In the genomic region with DNA sequence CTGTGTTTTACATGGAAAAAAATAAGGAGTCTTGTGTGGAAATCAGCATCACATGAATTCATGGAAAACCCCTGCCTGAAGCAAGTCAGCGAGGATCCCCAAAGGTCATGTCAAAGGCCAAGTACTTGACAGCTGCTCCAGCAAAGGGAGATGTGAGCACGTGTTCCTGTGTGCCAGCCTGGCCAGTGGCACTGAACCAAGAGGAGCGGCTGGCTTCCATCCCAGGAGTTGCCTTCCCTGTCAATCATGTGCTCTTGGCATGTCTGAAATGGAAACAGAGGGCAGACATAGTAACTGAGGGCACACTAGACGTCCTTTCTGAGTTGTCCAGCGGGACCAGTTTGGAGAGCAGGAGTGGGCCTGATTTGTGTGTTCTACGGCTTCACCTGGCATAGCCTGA, we compare ENCODE assay signal across 11 mouse cellular contexts. TPM values are rescaled to one million over a fixed set of nuclear protein-coding genes. Genes with fewer than 3 reads are reported as not detected.
DNase-seq lines count a peak whose midpoint lies in the region; ATAC-seq lines count a peak whose summit lies in the region.
"Had no signal": no experiment of that assay in that cellular context is flagged by ENCODE, and none has a peak within 500 bp of the region (broad histone marks: within the 10 kb centered on the region; RNA-seq: fewer than 3 reads in every experiment).

No protein-coding gene starts in this region.

- DNase-seq in cerebellum, postnatal 10 days, result peak; percentile 77 to 79
- no peak for DNase-seq in cerebellum, adult 8-10 months
- DNase-seq in midbrain, embryonic 11.5 days (ENCODE audit: low spot score, missing footprints), result peak; percentile 23
- DNase-seq in heart, adult 8-10 months (ENCODE audit: low spot score), result peak; percentile 71
- peak; percentile 85 to 92 for DNase-seq in kidney, postnatal 25 days
- DNase-seq in thymus, postnatal 4 days, result no peak

- H3K4me3 ChIP-seq in midbrain, embryonic 11.5 days (ENCODE audit: low read depth, low read length), result no peak overlapping the region
- no peak overlapping the region for H3K4me3 ChIP-seq in midbrain, embryonic 13.5 days (replicated peaks)
- H3K4me3 ChIP-seq: hindbrain, embryonic 15.5 days; midbrain, embryonic 12.5 days had no signal

- no peak overlapping the region for H3K4me2 ChIP-seq in midbrain, embryonic 11.5 days
- no peak overlapping the region for H3K4me2 ChIP-seq in midbrain, embryonic 13.5 days (replicated peaks)
- H3K4me2 ChIP-seq: hindbrain, embryonic 15.5 days; midbrain, embryonic 12.5 days had no signal

- no peak overlapping the region for H3K9ac ChIP-seq in midbrain, embryonic 11.5 days (ENCODE audit: low read length)
- H3K9ac ChIP-seq in midbrain, embryonic 13.5 days (replicated peaks), result no peak overlapping the region
- H3K9ac ChIP-seq: hindbrain, embryonic 15.5 days; midbrain, embryonic 12.5 days had no signal

- no peak for ATAC-seq in midbrain, embryonic 11.5 days (ENCODE audit: low FRiP score)
- no peak for ATAC-seq in midbrain, embryonic 13.5 days
- no peak for ATAC-seq in monocyte, adult 5-6 weeks (replicated peaks; ENCODE audit: insufficient number of reproducible peaks, low FRiP score, low TSS enrichment, poor library complexity, severe bottlenecking)

- no peaks in the 10 kb centered on the region for H3K27me3 ChIP-seq in midbrain, embryonic 11.5 days (ENCODE audit: control insufficient read depth, insufficient read depth, low read length)
- no peaks in the 10 kb centered on the region for H3K27me3 ChIP-seq in midbrain, embryonic 13.5 days
- H3K27me3 ChIP-seq: hindbrain, embryonic 15.5 days; midbrain, embryonic 12.5 days had no signal

- H3K4me1 ChIP-seq in midbrain, embryonic 11.5 days (ENCODE audit: control insufficient read depth, insufficient read depth, low read length), result no peaks in the 10 kb centered on the region
- no peaks in the 10 kb centered on the region for H3K4me1 ChIP-seq in midbrain, embryonic 13.5 days (replicated peaks)
- H3K4me1 ChIP-seq: hindbrain, embryonic 15.5 days; midbrain, embryonic 12.5 days had no signal

- no peaks in the 10 kb centered on the region for H3K9me3 ChIP-seq in midbrain, embryonic 11.5 days (ENCODE audit: control insufficient read depth, low read length)
- H3K9me3 ChIP-seq in midbrain, embryonic 13.5 days, result no peaks in the 10 kb centered on the region
- H3K9me3 ChIP-seq: hindbrain, embryonic 15.5 days; midbrain, embryonic 12.5 days had no signal

- no peaks in the 10 kb centered on the region for H3K36me3 ChIP-seq in midbrain, embryonic 11.5 days (ENCODE audit: control insufficient read depth, insufficient read depth, low read length)
- no peaks in the 10 kb centered on the region for H3K36me3 ChIP-seq in midbrain, embryonic 13.5 days
- H3K36me3 ChIP-seq: hindbrain, embryonic 15.5 days; midbrain, embryonic 12.5 days had no signal

- 84% methylated on average over 6 of the region's 6 CpGs for WGBS in midbrain, embryonic 11.5 days
- 79% methylated on average over 6 of the region's 6 CpGs for WGBS in midbrain, embryonic 13.5 days

- no peak overlapping the region for H3K27ac ChIP-seq in midbrain, embryonic 11.5 days (ENCODE audit: low read depth, low read length)
- no peak overlapping the region for H3K27ac ChIP-seq in midbrain, embryonic 13.5 days
- H3K27ac ChIP-seq: hindbrain, embryonic 15.5 days; midbrain, embryonic 12.5 days had no signal

RNA-seq across cellular contexts. Expression of a gene that starts 53.5 kb away (rescaled TPM):
- 6.5 and 8.2 TPM in 2 replicates for polyA plus RNA-seq in midbrain, embryonic 11.5 days (2014; fragmentation: Nextera tagmentation; extraction: Ambion mirVana)
- 10.2 and 11.2 TPM in 2 replicates for polyA plus RNA-seq in midbrain, embryonic 13.5 days (2015; fragmentation: Nextera tagmentation; extraction: Ambion mirVana)
- total RNA-seq in heart, adult 8-10 months (2022), result 1,000 to 10,000 TPM; 1,741 to 2,078 (median 1,948) TPM
- 8.1 to 18.7 TPM (median 13.8 TPM) in 3 replicates for total RNA-seq in monocyte, adult 5-6 weeks (2017)
- total RNA-seq: MEL had no signal

Comparison
In these comparisons a context has a peak if more than half of its experiments do, and no peak if none do; other contexts are left out.
1. DNase-seq: peak in cerebellum, postnatal 10 days (2 of 2), midbrain, embryonic 11.5 days (single experiment), heart, adult 8-10 months (single experiment) and kidney, postnatal 25 days (2 of 2); none in cerebellum, adult 8-10 months (single experiment) and thymus, postnatal 4 days (single experiment).
2. RNA of a gene that starts 53.5 kb away (total RNA-seq): 1,741 to 2,078 TPM in heart, adult 8-10 months; 8.1 to 18.7 TPM in monocyte, adult 5-6 weeks; every median in the first group is over 10 times any median in the second.